Mouse (Mus musculus): ENCODE data around the gene Usp24. TPM values are rescaled to one million over a fixed set of nuclear protein-coding genes. Genes with fewer than 3 reads are reported as not detected.

Usp24 gene
- total and polyA plus RNA-seq, 3 experiments = 27.0 to 40.8 (median 31.9) TPM

DNA sequence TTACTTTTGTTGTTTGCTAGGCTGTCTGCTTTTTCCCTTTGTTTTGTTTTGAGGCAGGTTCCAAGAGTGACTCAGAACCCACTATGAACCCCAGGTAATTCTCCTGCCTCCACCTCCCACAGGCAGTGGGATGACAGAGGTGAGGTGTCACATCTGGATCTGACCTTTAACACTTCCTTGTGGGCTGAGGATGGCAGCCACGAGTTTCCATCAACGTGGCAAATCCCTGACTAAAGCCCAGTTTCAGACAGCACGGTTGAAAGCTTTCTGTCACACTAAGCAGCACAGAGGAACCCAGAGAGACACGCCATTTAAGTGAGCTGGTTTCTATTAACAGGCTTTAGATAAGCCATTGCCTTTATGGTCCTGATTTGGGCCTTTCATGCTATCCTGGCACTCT, 36.8 kb upstream of the Usp24 start:
- H3K9ac ChIP-seq (ENCODE audit: control insufficient read depth, low read depth, low read length, poor library complexity, severe bottlenecking) = no peak overlapping the region
- no peak overlapping the region for H3K27ac ChIP-seq (ENCODE audit: control insufficient read depth, low read depth, low read length)
- no peaks in the 10 kb centered on the region for H3K27me3 ChIP-seq (ENCODE audit: control insufficient read depth in 1 of 2, insufficient read depth in 2 of 2, low read length in 2 of 2)
- TF ChIP-seq MEF2A (IDR thresholded peaks at IDR 0.05; ENCODE audit: extremely low read depth, insufficient replicate concordance, low read depth, low read length, poor library complexity, severe bottlenecking) (no peak), ZNF384 (IDR thresholded peaks at IDR 0.05; ENCODE audit: low read depth, low read length) (no peak), TBP (IDR thresholded peaks at IDR 0.05; ENCODE audit: low read depth, low read length) (no peak), MAZ (IDR thresholded peaks at IDR 0.05; ENCODE audit: low read depth, low read length) (no peak), SIN3A (IDR thresholded peaks at IDR 0.05; ENCODE audit: low read length) (no peak), NRF1 (IDR thresholded peaks at IDR 0.05; ENCODE audit: insufficient read depth, low read depth, low read length, poor library complexity, severe bottlenecking) (no peak), UBTF (IDR thresholded peaks at IDR 0.05; ENCODE audit: borderline replicate concordance, insufficient read depth, low read depth, low read length) (no peak), USF1 (IDR thresholded peaks at IDR 0.05; ENCODE audit: low read depth, low read length) (no peak), ELF1 (IDR thresholded peaks at IDR 0.05; ENCODE audit: low read depth, low read length) (no peak), RCOR1 (IDR thresholded peaks at IDR 0.05; ENCODE audit: low read depth, low read length) (no peak), CHD1 (IDR thresholded peaks at IDR 0.05; ENCODE audit: low read depth, low read length) (no peak), MXI1 (IDR thresholded peaks at IDR 0.05; ENCODE audit: low read depth, low read length) (no peak), ZKSCAN1 (IDR thresholded peaks at IDR 0.05; ENCODE audit: low read depth, low read length) (no peak), JUND (IDR thresholded peaks at IDR 0.05; ENCODE audit: low read depth, low read length) (no peak), ETS1 (IDR thresholded peaks at IDR 0.05; ENCODE audit: low read depth, low read length) (no peak)
- peaks cover 0 to 11% of the 10 kb centered on the region in 2 experiments; a peak in 3 of 4 replicates for H3K4me1 ChIP-seq (ENCODE audit: control insufficient read depth in 1 of 2, insufficient read depth in 2 of 2, low read length in 2 of 2)
- H3K4me3 ChIP-seq (ENCODE audit: control insufficient read depth in 1 of 2, insufficient read depth in 1 of 2, low read depth in 2 of 2, low read length in 2 of 2) = no peak overlapping the region
- DNase-seq (ENCODE audit: low read depth, low spot score) = no peak
- H3K9me3 ChIP-seq (replicated peaks; ENCODE audit: insufficient read depth, low read length) = no peaks in the 10 kb centered on the region
- no peaks in the 10 kb centered on the region for H3K79me2 ChIP-seq (ENCODE audit: control insufficient read depth, insufficient read depth, low read length, poor library complexity)
- peaks cover 0 to 2% of the 10 kb centered on the region in 2 experiments; a peak in 1 of 4 replicates for H3K36me3 ChIP-seq (ENCODE audit: control insufficient read depth in 1 of 2, insufficient read depth in 2 of 2, low read length in 2 of 2)

GRCm38 (mm10) chr4:106281128-106281491, 34.9 kb upstream of the Usp24 start:
- peak overlapping the region; percentile 56 for H3K9ac ChIP-seq (ENCODE audit: control insufficient read depth, low read depth, low read length, poor library complexity, severe bottlenecking)
- peak overlapping the region; percentile 14; the same call in 1 of the 2 replicates for H3K27ac ChIP-seq (ENCODE audit: control insufficient read depth, low read depth, low read length)
- peaks cover 0 to 2% of the 10 kb centered on the region in 2 experiments; a peak in 1 of 4 replicates for H3K36me3 ChIP-seq (ENCODE audit: control insufficient read depth in 1 of 2, insufficient read depth in 2 of 2, low read length in 2 of 2)
- peaks cover 0 to 11% of the 10 kb centered on the region in 2 experiments; a peak in 2 of 4 replicates for H3K4me1 ChIP-seq (ENCODE audit: control insufficient read depth in 1 of 2, insufficient read depth in 2 of 2, low read length in 2 of 2)
- DNase-seq (ENCODE audit: low read depth, low spot score) = peak; percentile 69
- H3K4me3 ChIP-seq (ENCODE audit: control insufficient read depth in 1 of 2, insufficient read depth in 1 of 2, low read depth in 2 of 2, low read length in 2 of 2) = peak overlapping the region; percentile 72 to 100
- H3K79me2 ChIP-seq (ENCODE audit: control insufficient read depth, insufficient read depth, low read length, poor library complexity) = no peaks in the 10 kb centered on the region
- H3K9me3 ChIP-seq (replicated peaks; ENCODE audit: insufficient read depth, low read length) = no peaks in the 10 kb centered on the region
- TF ChIP-seq MAX (IDR thresholded peaks at IDR 0.05; ENCODE audit: low read length) (peak; percentile 62; the same call in 1 of the 2 replicates), NRF1 (IDR thresholded peaks at IDR 0.05; ENCODE audit: insufficient read depth, low read depth, low read length, poor library complexity, severe bottlenecking) (peak; percentile 57; the same call in 1 of the 2 replicates), ETS1 (IDR thresholded peaks at IDR 0.05; ENCODE audit: low read depth, low read length) (no peak), RAD21 (IDR thresholded peaks at IDR 0.05; ENCODE audit: low read depth, low read length) (no peak), GABPA (IDR thresholded peaks at IDR 0.05; ENCODE audit: low read depth, low read length) (no peak), MXI1 (IDR thresholded peaks at IDR 0.05; ENCODE audit: low read depth, low read length) (no peak; the same call in 1 of the 2 replicates), MYC (IDR thresholded peaks at IDR 0.05; ENCODE audit: low read depth, low read length) (peak; percentile 46; the same call in 1 of the 2 replicates), SIN3A (IDR thresholded peaks at IDR 0.05; ENCODE audit: low read length) (no peak)
- H3K27me3 ChIP-seq (ENCODE audit: control insufficient read depth in 1 of 2, insufficient read depth in 2 of 2, low read length in 2 of 2) = no peaks in the 10 kb centered on the region
